Mouse (Mus musculus) lung, postnatal 10 days (tissue): ENCODE measurements around the gene Plcb3.

Source experiments
- DNase-seq: peaks from one replicate; pipeline ENCODE4 v3.0.0; 2021

The Plcb3 gene

DNA sequence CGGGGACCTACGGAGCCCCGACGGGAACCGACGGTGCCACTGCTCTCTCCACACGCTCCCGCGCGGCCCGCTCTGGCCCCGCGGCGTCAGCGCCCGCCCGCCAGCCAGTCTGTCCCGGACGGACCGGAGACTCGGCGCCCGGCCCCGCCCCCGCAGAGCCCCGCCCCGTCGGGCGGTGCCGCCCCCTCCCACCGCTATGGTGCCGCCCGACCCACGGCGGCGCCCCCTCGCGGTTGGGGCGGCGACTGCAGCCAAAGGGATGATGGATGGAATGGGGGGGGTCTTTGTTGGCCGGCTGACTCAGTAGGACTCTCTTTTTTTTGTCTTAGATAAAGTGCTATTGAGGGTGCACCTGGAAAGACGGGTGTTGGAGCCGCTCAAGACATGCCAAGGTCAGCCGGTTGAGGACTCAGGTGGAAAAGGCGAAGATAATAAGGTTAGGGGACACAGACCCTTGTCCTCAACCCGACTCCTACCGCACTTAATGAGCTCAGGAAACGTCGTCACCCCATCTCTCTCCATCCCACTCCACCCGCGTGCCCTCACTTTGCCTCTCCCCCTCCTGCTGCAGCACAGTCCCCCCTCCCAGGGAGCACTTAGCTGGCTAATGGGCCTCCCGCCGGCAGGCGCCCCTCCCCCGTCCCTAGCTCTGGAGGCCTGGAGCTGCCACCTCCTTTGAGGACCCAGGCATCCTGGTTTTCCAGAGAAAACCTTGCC, 6.4 kb downstream of the Plcb3 start:
- peak; percentile 75 for DNase-seq

DNA sequence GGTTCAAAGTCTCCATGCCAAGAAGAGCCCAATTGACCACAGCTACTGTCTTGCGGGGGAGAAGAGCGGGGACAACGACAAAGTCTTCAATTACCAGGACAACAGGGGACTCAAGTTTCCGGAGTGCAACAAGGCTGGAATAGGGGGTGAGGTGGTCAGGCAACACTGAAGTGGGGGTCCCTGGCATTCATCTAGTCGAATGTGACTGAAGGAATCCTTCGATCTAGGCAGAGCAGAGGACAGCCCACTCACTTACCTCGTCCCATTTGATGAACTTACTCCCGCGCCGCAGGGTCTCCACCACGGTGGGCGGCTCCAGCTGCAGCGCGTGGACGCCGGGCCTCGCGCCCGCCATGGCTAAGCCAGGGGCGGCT, 7.0 kb downstream of the Plcb3 start:
- DNase-seq: no peak

DNA sequence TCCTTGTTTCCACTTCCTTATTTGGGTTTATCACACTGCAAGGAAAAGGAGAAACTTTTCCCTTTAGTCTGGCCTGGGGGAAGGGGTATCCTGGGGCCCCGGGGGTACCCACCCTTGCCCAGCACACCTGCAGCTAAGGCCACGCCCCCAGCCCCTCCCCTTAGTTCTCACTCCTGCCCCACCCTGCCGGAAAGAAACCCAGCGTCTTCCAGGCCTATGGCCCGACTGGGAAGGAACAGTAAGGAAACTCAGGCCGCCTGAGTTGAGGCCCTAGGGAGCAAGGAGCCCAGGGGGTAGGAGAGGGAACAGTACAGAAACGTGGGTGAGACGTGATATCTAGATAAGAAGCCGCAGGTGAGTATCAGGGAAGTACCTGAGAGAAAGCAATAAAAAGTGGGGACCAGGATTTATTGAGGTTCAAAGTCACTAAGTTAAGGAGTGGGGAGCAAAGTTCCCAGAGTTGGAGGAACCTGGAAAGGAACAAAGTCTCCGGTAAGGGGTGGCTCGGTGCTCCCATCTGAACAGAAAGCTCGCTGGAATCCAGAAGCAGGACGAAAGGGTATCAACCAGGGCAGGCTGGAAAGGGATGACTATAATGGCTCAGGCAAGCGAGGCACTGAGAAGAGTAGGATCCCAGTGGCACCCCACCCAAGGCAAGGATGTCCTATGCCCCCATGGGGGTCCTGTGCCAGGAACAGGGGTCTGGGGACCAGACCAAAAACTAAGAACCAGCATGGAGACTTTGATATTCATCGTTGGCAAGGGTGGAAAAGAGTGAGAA, 7.6 kb downstream of the Plcb3 start:
- DNase-seq: peak; percentile 70

DNA sequence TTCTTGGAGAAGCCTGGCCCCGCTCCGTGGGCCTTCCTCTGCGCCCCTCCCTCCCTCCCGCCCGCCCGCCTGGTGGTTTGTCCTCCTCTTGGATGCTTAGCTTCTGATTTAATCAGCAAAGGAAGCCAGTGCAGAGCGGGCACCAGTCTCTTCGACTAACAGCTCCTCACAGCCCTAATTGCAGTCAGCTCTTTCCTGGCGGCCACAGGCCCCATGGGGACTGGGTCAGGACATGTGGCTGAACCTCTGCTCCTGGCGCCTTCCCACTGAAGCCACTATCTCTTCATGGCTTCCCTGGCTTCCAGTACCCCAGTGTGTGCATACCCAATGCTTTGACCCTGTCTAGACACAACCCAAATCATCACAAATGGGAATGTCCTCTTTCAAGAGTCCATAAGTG, 19.8 kb downstream of the Plcb3 start:
- no peak for DNase-seq

DNA sequence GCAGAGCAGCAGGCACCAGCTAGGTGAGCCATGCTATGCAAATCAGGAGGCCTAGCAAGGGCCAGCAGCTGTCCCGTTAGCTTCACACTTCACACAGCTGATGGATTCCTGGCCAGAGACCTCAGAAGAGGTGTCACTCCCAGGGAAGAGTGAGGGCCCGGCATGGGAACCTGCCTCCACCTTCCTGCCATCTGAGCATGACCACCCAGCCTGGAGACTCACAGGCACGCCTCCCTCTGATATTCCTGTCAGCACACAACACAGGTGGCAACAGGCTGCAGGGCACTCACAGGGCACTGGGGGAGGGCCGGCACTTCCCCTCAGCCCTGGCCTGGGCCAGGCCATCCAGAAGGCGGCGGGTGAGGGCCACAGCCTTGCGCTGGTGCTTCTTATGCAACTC, 20.8 kb downstream of the Plcb3 start:
- DNase-seq: no peak

DNA sequence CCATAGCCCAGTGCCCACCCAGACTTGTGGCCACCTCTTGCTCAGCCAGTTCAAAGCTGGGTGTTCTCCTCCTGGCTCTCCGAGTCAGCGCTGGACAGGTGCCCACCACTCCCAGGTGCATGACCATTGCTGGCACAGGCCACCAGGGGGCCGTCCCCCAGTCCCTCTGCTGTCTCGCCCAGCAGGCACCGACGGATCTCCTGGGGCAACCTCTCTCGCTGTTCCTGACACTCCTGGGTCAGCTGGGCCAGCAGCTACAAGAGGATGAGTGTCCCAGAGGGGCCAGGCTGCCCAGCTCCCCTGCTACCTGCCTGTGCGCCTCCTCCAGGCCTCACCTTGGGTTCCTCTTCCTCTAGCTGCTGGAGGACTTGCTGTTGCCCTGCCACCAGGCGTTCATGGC, 22.2 kb downstream of the Plcb3 start:
- DNase-seq: peak; percentile 79

DNA sequence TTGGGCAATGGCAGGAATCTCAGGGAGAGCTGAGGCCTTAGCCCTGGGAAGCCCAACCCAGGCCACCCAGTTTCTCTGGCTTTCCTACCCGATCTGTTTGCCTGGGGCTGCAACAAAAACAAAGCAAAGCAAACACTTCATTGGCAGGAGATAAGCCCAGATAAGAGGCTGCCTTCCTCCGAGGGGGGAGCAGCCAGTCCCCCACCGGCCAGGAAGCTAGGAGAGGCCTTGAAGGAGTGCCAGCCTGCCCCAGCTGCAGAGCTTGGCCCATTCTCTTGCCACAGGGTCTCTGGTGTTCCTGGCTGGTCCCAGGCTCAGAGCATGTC, 23.6 kb downstream of the Plcb3 start:
- peak; percentile 87 for DNase-seq

DNA sequence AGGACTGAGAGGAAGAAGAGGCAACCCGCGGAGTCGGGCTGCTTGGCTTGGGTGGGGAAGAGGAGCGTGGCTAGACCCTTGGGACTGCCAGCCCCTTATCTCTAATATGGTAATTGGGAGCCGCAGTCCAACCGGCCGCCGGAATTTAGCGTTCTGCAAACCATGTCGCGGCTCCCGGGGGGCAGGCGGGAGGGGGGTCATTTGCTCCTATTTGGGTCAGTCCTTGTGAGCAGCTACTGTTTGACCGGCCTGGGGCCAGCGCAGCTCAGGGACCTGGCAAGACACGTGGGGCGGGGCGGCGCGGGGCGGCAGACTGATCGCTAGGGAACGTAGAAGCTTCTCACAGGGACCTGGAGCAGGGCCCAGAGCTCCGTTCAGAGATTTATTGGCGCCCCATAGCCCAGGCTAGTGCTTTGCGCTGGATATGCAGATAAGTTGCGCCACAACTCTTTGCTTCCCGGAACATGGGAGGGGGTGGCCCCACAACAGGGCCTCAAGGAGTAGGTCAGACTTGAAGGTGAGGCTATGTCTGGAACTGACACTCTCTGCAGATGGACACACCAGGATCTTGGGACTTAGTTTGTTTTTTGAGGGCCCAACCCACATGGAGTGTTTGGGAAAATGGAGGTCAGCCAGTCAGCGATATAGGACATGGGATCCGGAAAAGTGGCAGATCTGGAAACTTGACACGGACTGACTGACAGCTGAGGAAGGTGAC, 24.1 kb downstream of the Plcb3 start:
- peak; percentile 94 for DNase-seq

DNA sequence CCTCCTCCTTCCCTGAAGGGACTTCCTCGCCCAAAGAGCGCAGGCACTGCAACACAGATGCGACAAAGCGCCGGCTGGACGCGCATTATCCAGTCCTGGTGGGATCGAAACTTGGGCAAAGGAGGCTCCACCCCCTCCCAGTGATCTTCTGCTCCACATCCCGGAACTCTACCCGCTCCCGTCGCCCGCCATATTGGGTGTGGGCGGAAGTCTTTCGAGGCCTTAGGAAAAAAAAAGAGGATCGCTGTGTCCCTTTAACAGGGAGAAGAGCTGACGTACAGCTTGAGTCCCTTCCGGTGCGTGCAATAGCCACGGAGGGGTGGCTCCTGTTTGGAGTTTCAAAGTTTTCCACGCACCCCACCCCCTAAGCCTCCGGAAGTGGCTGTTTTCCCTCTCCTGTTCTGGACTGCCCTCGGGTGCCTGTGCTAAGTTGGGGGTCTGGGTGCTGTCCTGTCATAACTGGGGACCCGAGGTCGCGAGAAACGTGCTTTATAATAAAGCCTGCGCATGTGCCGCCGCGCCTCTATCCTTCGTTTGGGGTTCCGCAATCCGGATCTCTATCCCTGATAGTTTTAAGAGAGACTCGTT, 24.8 kb downstream of the Plcb3 start:
- DNase-seq: peak; percentile 98

DNA sequence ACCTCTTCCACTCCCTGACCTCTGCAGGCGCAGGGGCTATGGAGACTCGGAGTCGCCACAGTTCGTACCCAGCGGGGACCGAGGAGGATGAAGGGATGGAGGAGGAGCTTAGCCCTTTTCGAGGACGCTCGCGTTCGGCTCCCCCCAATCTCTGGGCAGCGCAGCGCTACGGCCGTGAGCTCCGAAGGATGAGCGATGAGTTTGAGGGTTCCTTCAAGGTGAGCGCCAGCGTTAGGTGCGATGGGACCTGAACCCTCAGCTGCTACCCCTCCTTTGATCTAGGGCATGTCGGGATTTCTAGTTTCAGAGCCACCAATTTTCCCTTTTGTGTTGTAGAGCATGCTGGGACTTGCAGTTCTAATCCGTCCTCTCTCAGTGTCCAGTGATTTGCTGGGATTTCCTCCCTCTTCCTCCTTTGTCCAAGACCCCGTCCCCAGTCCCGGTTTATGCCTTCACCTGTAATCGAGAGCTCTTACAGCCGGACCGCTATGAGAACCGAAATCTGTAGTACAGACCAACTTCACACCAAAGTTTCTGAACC, 25.6 kb downstream of the Plcb3 start:
- peak; percentile 59 for DNase-seq

DNA sequence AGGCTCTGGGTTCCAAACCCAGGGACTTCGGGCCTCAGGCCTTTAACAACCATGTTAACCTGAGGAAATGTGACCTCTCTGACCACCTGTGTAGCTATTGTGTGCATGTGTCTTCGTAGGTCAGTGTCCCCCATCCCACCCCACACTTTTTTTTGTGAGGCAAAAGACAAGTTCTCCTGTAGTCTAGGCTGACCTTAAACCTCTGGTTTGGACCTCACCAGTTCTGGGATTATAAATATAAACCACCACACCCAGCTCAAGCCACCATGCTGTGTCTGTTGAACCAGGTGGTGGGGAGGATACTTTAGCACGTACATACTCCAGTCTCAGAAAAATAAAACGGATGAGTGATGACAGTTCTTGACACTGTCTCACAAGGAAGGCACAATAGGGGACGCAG, 26.3 kb downstream of the Plcb3 start:
- no peak for DNase-seq

DNA sequence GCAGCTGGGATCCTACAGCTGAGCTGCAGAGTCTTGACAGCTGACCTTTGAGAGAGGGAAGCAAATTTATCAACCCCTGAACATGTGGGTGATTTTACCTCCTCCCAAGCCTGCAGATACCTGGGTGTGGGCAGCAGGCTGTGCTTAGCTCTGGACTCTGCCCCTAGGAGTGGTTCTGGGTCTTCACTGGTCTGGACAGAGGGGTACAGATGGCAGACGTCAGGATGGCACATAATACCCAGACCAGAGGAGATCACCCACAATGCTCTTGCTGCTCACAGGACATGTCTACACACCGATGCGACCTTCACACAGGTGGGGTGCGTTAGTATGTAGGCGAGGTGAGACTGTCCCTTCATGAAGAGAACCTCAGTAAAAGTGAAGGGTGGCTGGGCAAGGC, 26.7 kb downstream of the Plcb3 start:
- no peak for DNase-seq

DNA sequence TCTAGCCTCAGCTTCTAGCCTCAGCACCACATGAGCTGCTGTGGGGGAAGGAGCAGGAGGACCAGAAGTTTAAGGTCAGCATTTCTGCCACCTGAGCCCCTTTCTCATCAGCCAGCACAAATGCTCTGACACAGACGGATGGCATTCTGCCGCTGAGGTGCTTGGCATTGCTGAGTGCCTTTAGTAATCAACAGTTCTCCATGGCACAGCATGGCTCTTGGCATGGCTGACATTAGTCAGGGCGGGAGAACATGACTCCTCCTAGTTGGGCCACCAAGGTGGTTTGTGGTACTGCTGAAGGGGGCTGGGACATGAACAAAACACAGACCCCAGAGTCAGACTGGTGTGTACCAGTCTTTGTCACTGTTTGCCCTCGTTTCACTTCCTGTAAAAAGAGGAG, 28.1 kb downstream of the Plcb3 start:
- DNase-seq: no peak

DNA sequence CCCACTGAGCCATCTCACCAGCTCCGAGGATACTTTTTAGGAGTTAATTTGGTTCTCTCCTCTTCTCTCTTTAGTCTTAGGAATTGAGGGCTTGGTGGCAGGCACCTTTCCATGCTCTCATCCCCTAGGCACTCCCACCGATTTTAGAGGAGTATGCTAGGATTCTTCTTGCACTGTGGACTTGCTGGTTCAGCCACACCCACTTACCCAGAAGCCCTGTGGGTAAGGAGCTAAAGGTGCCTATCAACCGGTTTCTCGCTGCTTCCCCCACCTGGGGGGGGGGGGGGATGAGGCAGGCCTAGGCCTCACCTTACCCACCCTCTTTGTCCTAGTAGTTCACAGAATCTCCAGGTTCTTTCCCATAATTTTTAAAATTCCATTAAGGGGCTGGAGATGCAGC, 28.5 kb downstream of the Plcb3 start:
- DNase-seq: no peak

DNA sequence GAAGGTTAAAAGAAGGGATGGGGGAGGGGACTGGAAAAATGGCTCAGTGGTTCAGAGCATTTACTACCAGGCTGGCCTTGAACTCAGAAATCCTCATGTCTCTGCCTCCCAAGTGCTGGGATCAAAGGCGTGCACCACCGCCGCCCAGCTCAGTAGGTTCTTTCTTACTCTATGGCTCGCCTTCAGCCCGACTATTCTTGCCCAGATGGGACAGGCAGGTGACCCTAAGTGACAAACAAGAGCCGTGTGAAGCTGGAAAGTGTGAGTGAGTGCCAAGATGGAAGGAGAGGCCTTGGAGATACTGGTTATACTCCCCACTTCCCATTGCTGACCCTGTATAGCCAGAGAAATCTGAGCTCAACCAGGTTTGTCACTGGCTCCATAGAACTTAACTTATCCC, 32.6 kb downstream of the Plcb3 start:
- DNase-seq: no peak

DNA sequence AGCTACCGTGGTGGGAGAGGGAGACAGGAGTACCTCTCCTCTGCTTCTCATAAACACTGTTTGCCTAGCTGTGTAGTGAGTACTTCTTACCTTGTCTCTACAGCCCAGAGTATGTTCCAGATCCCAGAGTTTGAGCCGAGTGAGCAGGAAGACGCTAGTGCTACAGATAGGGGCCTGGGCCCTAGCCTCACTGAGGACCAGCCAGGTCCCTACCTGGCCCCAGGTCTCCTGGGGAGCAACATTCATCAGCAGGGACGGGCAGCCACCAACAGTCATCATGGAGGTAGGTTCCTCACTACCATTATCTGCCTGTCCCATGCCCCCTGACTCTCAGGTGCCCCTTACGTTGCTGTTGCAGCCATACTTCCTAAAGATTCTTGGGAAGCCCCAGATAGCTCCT, 33.5 kb downstream of the Plcb3 start:
- DNase-seq: no peak

DNA sequence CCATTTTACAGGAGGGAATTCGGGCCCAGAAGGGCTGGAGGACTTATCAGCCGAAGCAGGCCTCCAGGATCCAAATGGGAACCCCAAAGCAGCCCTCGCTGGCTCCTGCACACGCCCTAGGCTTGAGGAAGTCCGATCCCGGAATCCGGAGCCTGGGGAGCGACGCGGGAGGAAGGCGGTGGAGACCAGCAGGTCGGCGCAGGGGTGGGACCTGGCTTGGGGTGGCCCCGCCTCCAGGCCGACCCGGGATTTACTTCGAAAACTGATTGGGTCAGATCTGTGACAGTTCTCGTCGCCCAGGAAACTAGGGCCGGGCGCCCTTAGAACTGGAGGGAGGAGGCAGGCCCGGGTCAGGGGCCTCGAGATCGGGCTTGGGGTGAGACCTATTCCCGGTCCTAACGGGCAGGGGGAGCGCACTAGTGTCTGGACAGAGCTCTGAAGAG, 34.0 kb downstream of the Plcb3 start, which contains the start of gene Gpr137:
Gene Gpr137 (minus strand): TSS at position 232 of the 443 bp plus-strand sequence.
- DNase-seq: peak; percentile 98

DNA sequence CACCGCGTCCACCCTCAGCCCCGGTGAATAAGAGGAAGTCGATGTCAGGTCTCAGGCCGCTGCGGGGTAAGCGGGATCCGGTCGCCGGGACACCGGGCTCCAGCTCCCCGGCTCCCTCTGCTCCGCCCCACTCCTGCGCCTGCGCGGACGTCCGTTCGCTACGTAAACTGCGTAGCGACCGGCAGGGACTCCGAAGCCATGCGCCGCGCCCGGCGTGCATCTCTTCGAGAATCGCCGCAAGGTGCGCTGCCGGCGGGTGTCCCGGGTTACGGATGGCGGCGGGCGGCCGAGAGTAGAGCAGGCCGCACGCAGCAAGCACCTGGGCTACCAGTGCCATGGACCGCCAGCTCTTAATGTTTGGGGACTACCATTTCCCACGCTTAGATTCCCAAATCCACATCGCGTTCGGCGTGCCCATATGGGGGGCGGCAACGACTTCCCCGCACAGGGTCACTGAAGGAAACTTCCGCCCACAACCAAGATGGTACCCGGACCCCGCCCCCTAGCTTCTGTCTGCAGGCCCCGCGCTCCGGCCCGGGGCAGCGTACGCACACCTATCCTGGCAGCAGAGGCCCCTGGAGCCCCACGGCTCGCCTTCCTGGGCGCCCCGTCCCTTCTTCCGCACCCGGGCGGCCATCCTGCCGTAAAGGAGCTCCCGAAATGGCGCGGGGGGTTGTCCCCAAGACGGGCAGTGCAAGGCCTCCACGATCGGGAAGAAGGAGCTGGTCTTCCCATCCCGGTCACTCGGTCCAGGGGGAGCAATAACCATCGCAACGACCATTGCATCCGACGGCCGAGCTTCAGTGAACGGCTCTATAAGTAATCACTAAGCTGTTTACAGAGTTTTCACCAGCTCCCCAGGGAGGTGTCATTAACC, 34.7 kb downstream of the Plcb3 start, which contains the start of gene Bad:
Gene Bad (plus strand): TSS at position 490 of the 877 bp plus-strand sequence.
- peak; percentile 95 for DNase-seq

DNA sequence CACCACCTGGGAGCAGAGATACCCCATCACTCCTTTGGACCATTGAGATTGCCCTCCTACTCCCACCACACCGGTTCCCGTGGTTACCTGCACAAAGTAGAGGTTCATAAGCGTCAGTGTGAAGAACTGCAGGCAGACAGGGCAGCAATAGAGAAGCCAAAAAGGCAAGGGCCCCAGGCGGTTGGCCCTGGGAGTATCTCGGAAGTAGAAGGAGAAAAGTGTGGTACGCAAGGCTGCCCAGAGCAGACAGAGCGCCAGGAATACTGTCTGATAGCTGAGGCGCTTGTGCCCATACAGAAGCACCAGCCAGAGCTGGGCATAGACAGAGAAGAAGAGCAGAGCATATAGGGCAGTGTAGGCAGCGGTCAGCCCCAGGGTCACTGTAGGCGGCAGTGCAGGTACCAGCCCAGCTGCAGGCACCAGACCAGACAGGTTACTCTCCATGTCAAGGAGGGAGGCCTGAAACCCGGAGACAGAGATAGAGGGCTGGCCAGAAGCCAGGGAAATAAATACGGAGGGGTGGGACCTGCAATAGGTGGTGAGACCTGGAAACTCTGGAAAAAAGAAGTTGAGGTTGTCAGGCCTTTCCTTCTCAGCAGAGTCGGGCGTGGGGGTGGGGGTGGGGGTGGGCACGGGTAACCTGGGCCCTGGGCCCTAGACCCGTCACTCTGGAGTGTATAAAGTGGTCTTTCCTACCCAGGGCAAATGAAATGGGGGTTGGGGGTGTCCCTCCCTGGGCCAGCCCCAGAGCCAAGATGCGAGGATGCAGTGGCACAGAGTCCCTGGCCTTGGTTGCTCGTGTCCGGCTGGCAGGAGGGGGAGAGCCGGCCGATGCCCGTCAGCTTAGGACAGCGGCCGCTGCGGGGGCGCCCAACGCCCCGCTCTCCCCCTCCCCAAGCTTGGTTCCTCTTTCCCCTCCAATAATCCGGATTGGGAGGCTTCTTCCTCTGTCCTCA, 35.6 kb downstream of the Plcb3 start:
- DNase-seq: no peak

DNA sequence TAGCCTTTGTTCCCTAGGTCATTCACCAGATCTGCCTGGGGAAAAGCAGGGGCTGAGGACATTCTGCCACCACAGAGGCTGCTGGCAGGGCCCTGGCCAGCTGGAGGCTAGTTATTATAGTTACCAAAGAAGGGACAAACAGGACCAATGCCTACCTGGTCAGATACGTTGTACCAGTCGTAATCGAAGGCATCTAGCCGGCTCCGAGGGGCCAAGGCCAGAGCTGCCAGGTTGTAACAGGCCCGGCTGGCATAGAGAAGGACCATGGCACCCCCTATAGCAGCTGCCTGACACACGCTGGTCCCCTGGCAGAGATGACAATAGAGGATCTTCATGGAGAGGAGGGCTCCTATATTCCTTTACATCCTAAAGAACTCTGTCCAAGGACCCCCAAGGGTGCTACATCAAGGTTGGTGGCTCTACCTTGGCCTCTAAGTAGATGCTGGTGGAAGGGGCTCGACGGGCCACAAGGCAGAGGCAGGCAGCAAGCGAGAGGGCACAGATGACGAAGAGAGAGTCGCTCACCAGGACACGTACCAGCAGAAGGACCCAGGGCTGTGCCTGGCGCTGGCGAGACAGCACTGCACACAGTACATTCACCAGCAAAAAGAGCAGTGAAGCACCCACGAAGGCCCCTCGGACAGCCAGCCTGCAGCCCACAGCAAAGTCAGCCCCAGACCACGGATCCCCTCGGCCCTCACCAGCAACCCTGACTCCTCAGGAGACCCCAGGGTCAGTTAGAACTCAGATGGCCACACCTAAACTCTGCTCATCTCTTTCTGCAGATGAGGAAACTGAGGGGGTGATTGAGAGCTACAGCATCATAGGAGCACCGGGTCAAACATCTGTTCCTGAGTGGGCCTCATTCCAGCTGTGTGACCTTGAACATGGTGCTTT, 36.9 kb downstream of the Plcb3 start:
- DNase-seq: no peak
